Comparison of ENCODE assay signal across 17 mouse cellular contexts in the genomic region with DNA sequence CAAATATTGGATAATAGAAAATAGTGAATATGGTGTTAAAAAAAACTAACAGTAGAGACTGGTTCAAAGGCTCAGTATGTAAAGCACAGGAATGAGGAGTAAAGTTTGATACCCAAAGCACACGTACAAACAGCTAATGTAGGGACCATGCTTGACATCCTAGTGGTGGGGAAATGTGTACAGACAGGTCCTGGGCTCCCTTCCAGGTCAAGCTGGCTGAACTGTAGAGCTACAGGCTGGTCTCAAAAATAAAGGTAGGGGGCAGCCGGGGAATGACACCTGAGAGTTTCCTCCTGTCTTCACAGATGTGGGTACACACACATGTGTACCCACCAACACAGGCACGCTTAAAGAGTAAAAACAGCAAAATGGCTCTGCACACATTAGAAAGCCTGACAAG.
DNase-seq lines count a peak whose midpoint lies in the region; TF ChIP-seq lines count a peak whose summit lies in the region.
"Had no signal": no experiment of that assay in that cellular context is flagged by ENCODE, and none has a peak within 500 bp of the region (broad histone marks: within the 10 kb centered on the region; RNA-seq: fewer than 3 reads in every experiment).

No protein-coding gene starts in this region.

- no peak for TF ChIP-seq CTCF in left cerebral cortex, adult 2 months (IDR thresholded peaks at IDR 0.05)

- intact Hi-C loops in left cerebral cortex, postnatal 4 days (cut with DNase I), result no loop called here
- intact Hi-C loops in left cerebral cortex, adult 2 months (cut with DNase I), result no loop called here

- peak; percentile 25 to 45 for DNase-seq in cerebellum, postnatal 14 days
- no peak for DNase-seq in cerebellum, postnatal 36 days
- peak; percentile 58 for DNase-seq in left cerebral cortex, postnatal 4 days
- no peak for DNase-seq in left cerebral cortex, adult 2 months (ENCODE audit: extremely low spot score in 1 of 2, low spot score in 2 of 2)
- DNase-seq: adrenal gland, adult 2 months; adrenal gland, postnatal 10 days; adrenal gland, postnatal 25 days; cerebellum, adult 11 months; cerebellum, adult 18-20 months; cerebellum, adult 9-10 months; cerebellum, postnatal 25 days; embryo, embryonic 11 days had no signal

- no peak overlapping the region for H3K4me3 ChIP-seq in left cerebral cortex, adult 2 months
- H3K4me3 ChIP-seq: embryonic facial prominence, embryonic 13.5 days; embryonic facial prominence, embryonic 15.5 days; erythroblast, embryonic 14.5 days; forebrain, embryonic 10.5 days; forebrain, embryonic 12.5 days had no signal

- no peak overlapping the region for H3K27ac ChIP-seq in left cerebral cortex, adult 2 months
- H3K27ac ChIP-seq: embryonic facial prominence, embryonic 13.5 days; embryonic facial prominence, embryonic 15.5 days; forebrain, embryonic 10.5 days; forebrain, embryonic 12.5 days had no signal

Comparison
In these comparisons a context has a peak if more than half of its experiments do, and no peak if none do; other contexts are left out.
1. DNase-seq: peak in cerebellum, postnatal 14 days (2 of 2) and left cerebral cortex, postnatal 4 days (single experiment); none in cerebellum, postnatal 36 days (0 of 2) and left cerebral cortex, adult 2 months (0 of 2).